Mouse (Mus musculus) stomach, embryonic 15.5 days (tissue): Measurements from ENCODE around the gene Aifm3. TPM values are rescaled to one million over a fixed set of nuclear protein-coding genes. Genes with fewer than 3 reads are reported as not detected.

Experiments
- ATAC-seq: fragments of 200-750 bp; cut with Nextera tagmentation; 2 replicates; pipeline ENCODE4 v1.8.0; 2017; ENCODE audit warnings: low read depth, moderate number of reproducible peaks, moderate TSS enrichment; ENCODE audit not compliant: insufficient read depth, low FRiP score
- H3K27ac ChIP-seq: fragments of 300-500 bp; sonication (generic); 2 replicates; pipeline ENCODE4 v1.5.1; 2015; ENCODE audit warnings: mild to moderate bottlenecking, inconsistent platforms
- H3K27me3 ChIP-seq: fragments of 300-500 bp; sonication (generic); replicated peaks from 2 replicates; pipeline ENCODE4 v1.6.1; 2015; ENCODE audit warnings: inconsistent platforms
- H3K36me3 ChIP-seq: fragments of 300-500 bp; sonication (generic); 2 replicates; pipeline ENCODE4 v1.6.1; 2015; ENCODE audit warnings: inconsistent platforms
- H3K4me1 ChIP-seq: fragments of 300-500 bp; sonication (generic); 2 replicates; pipeline ENCODE4 v1.6.1; 2015; ENCODE audit warnings: inconsistent platforms
- H3K4me2 ChIP-seq: fragments of 300-500 bp; sonication (generic); 2 replicates; pipeline ENCODE4 v1.6.1; 2015; ENCODE audit warnings: mild to moderate bottlenecking, inconsistent platforms
- H3K4me3 ChIP-seq: fragments of 300-500 bp; sonication (generic); replicated peaks from 2 replicates; pipeline ENCODE4 v1.5.1; 2015; ENCODE audit warnings: inconsistent platforms
- H3K9ac ChIP-seq: fragments of 300-500 bp; sonication (generic); 2 replicates; pipeline ENCODE4 v1.6.1; 2015; ENCODE audit warnings: inconsistent platforms
- H3K9me3 ChIP-seq: fragments of 300-500 bp; sonication (generic); 2 replicates; pipeline ENCODE4 v1.6.1; 2016; ENCODE audit warnings: inconsistent platforms
- WGBS: fragments of 180-500 bp; shearing (Covaris S2); methylation state at CpG from one replicate; pipeline ENCODE4 v1.1.7; 2015; 5-methylcytosine and 5-hydroxymethylcytosine counted together
- polyA plus RNA-seq: library from polyadenylated mRNA; unstranded; fragments of >200 nt; fragmentation: Nextera tagmentation; extraction: Ambion mirVana; gene quantifications from 2 replicates; pipeline ENCODE4 v1.2.1, GENCODE M21; 2015

The Aifm3 gene
- polyA plus RNA-seq, 1 experiment from 2014 or later = 3.2 TPM

GRCm38 (mm10) chr16:17556907-17557306 lies 67.5 kb downstream of the Aifm3 start:
- H3K27ac ChIP-seq = no peak overlapping the region
- H3K4me2 ChIP-seq = no peak overlapping the region
- H3K27me3 ChIP-seq = no peaks in the 10 kb centered on the region
- WGBS = 55% methylated on average over 4 of the region's 4 CpGs
- no peak for ATAC-seq
- no peaks in the 10 kb centered on the region for H3K36me3 ChIP-seq
- H3K4me1 ChIP-seq = peaks cover 41% of the 10 kb centered on the region
- no peaks in the 10 kb centered on the region for H3K9me3 ChIP-seq
- no peak overlapping the region for H3K9ac ChIP-seq
- no peak overlapping the region for H3K4me3 ChIP-seq

Other genes starting within 250 kb of the Aifm3 start
- gene Tmem191c, start 213.5 kb upstream of the Aifm3 start, polyA plus RNA-seq = 18.2 and 19.2 TPM in 2 replicates
- gene Serpind1, start 158.2 kb upstream of the Aifm3 start, polyA plus RNA-seq = 5.8 and 12.9 TPM in 2 replicates
- 14.4 and 16.1 TPM in 2 replicates for gene Snap29, start 83.6 kb upstream of the Aifm3 start, polyA plus RNA-seq
- 28.1 and 28.4 TPM in 2 replicates for gene Pi4ka, start 83.3 kb upstream of the Aifm3 start, polyA plus RNA-seq
- 55.1 and 56.0 TPM in 2 replicates for gene Crkl, start 37.6 kb upstream of the Aifm3 start, polyA plus RNA-seq
- 70.2 and 76.1 TPM in 2 replicates for gene Lztr1, start 19.1 kb downstream of the Aifm3 start, polyA plus RNA-seq
- 57.3 and 60.8 TPM in 2 replicates for gene Thap7, start 41.5 kb downstream of the Aifm3 start, polyA plus RNA-seq
- gene Lrrc74b, start 71.6 kb downstream of the Aifm3 start, polyA plus RNA-seq = 0.26 and 0.61 TPM in 2 replicates
- 1.2 TPM in 2 replicates for gene P2rx6, start 72.3 kb downstream of the Aifm3 start, polyA plus RNA-seq
- 21.8 and 25.4 TPM in 2 replicates for gene Slc7a4, start 93.6 kb downstream of the Aifm3 start, polyA plus RNA-seq
- gene Smpd4, start 129.7 kb downstream of the Aifm3 start, polyA plus RNA-seq = 24.8 and 27.0 TPM in 2 replicates
- gene Ccdc74a, start 156.9 kb downstream of the Aifm3 start, polyA plus RNA-seq = 4.4 and 5.2 TPM in 2 replicates
- gene Med15, start 243.3 kb downstream of the Aifm3 start, polyA plus RNA-seq = 38.3 and 42.6 TPM in 2 replicates